In genomic region chr4:63501050-63501449, GRCm38 (mm10) we compare ENCODE assay signal across 20 mouse cellular contexts.
"Had no signal": no experiment of that assay in that cellular context is flagged by ENCODE, and none has a peak within 500 bp of the region (broad histone marks: within the 10 kb centered on the region; RNA-seq: fewer than 3 reads in every experiment).

No protein-coding gene starts in this region.

- H3K9me3 ChIP-seq: liver, embryonic 13.5 days; liver, embryonic 15.5 days; lung, embryonic 15.5 days; neural tube, embryonic 12.5 days had no signal

- H3K27me3 ChIP-seq: neural tube, embryonic 12.5 days had no signal

- H3K36me3 ChIP-seq: liver, embryonic 13.5 days; liver, embryonic 15.5 days; lung, embryonic 15.5 days; neural tube, embryonic 12.5 days had no signal

- H3K4me3 ChIP-seq: liver, embryonic 13.5 days; liver, embryonic 15.5 days; lung, embryonic 15.5 days; megakaryocyte, embryonic 14.5 days; neural tube, embryonic 12.5 days had no signal

- ATAC-seq: liver, postnatal 0 days; lung, postnatal 0 days had no signal

- H3K4me2 ChIP-seq: liver, embryonic 11.5 days; liver, embryonic 13.5 days; liver, embryonic 15.5 days; lung, embryonic 15.5 days; neural tube, embryonic 12.5 days had no signal

- H3K9ac ChIP-seq: liver, embryonic 13.5 days; liver, embryonic 15.5 days; liver, postnatal 0 days; lung, embryonic 15.5 days; neural tube, embryonic 12.5 days had no signal

- DNase-seq: liver; liver, embryonic 13.5 days; liver, postnatal 0 days; lung, adult 2 months; lung, postnatal 14 days; lung, postnatal 36 days; right cerebral cortex, adult 18-20 months; right cerebral cortex, postnatal 25 days; right cerebral cortex, postnatal 4 days; spleen, adult 18-20 months; thymus, adult 18-20 months; thymus, postnatal 14 days; thymus, postnatal 36 days had no signal

- H3K27ac ChIP-seq: liver, embryonic 13.5 days; liver, embryonic 15.5 days; lung, embryonic 15.5 days; macrophage; neural tube, embryonic 12.5 days had no signal
